Mouse (Mus musculus) gastrocnemius, adult 8-10 months (tissue): ENCODE results near the gene Pzp. TPM values are rescaled to one million over a fixed set of nuclear protein-coding genes. Genes with fewer than 3 reads are reported as not detected.

Experiments
- DNase-seq, 2 experiments: peaks; one replicate each; pipeline ENCODE4 v3.0.0; 2022; ENCODE audit warnings: low spot score in 2 of 2
- total RNA-seq, 4 experiments: library from RNA; stranded (reverse); gene quantifications; 2 replicates each; pipeline ENCODE4 v1.2.4; 2022

Gene Pzp
- total RNA-seq, 4 experiments from 2014 or later: 0.59 TPM; not detected in 3

GRCm38 (mm10) chr6:128436356-128437005, 90.0 kb downstream of the Pzp start:
- no peak for DNase-seq

- no peak for DNase-seq
These were observed 91.0 kb downstream of the Pzp start for GRCm38 (mm10) chr6:128435474-128435873.

Other genes starting within 250 kb of the Pzp start
- gene Tead4, start 225.9 kb downstream of the Pzp start, total RNA-seq: 1 to 10 TPM; 6.0 to 8.1 (median 7.5) TPM
- 1 to 10 TPM; 5.8 to 7.9 (median 6.7) TPM for gene Tulp3, start 170.9 kb downstream of the Pzp start, total RNA-seq
- gene Rhno1, start 163.8 kb downstream of the Pzp start, total RNA-seq: 1 to 10 TPM; 3.6 to 8.2 (median 5.6) TPM
- gene Foxm1, start 163.8 kb downstream of the Pzp start, total RNA-seq: under 1 TPM in 3 of 4 experiments, not detected in 1; 0.07 to 0.31 (median 0.12) TPM
- not detected for gene Tex52, start 151.3 kb downstream of the Pzp start, total RNA-seq
- gene Gm44596, start 151.2 kb downstream of the Pzp start, total RNA-seq: not detected
- 1 to 10 TPM in 3 of 4 experiments, under 1 TPM in 1; 0.63 to 2.0 (median 1.3) TPM for gene Nrip2, start 127.4 kb downstream of the Pzp start, total RNA-seq
- gene Itfg2, start 101.8 kb downstream of the Pzp start, total RNA-seq: 10 to 100 TPM in 3 of 4 experiments, 1 to 10 TPM in 1; 8.1 to 17.8 (median 16.6) TPM
- 100 to 1,000 TPM; 113 to 133 (median 121) TPM for gene Fkbp4, start 88.0 kb downstream of the Pzp start, total RNA-seq
- not detected for gene A2ml1, start 54.9 kb upstream of the Pzp start, total RNA-seq
- gene Klrb1a, start 96.8 kb upstream of the Pzp start, total RNA-seq: not detected
- not detected for gene Clec2h, start 135.7 kb upstream of the Pzp start, total RNA-seq
- not detected for gene Klrb1, start 196.3 kb upstream of the Pzp start, total RNA-seq